Mouse (Mus musculus) liver, adult 2 months (tissue): ENCODE data around the gene Ypel2.

Experiments
- CTCF ChIP-seq: fragments of 200-500 bp; IDR thresholded peaks from 2 replicates; pipeline ENCODE4 v1.5.1; 2011; ENCODE audit warnings: low read depth, low read length, control low read depth
- POLR2A ChIP-seq: fragments of 200-500 bp; IDR thresholded peaks from 2 replicates; pipeline ENCODE4 v1.6.1; 2011; ENCODE audit warnings: low read length, control low read depth; ENCODE audit not compliant: insufficient read depth; ENCODE audit errors: extremely low read depth

DNA sequence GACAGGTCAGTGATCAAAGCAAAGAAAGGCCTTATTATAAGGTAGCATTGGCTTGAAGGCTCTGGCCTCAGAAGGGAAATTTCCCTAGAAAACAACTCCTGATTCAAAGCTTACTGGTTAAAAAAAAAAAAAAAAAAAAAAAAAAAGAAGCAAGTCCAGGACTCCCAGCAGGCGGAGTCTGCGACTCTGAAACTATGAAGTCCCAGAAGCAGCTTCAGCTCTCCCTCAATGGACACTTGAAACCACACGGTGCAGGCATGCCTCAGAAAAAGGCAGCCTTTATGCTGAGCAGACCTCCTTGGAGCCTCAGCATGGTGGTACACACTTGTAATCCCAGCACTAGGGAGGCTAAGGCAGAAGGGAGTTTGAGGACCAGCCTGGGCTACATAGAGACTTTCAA, 97.9 kb downstream of the Ypel2 start:
- TF ChIP-seq CTCF: no peak
- no peak for TF ChIP-seq POLR2A
